Mouse (Mus musculus) small intestine, adult 2 months (tissue): Measurements from ENCODE around the gene Eml6. TPM values are rescaled to one million over a fixed set of nuclear protein-coding genes. Genes with fewer than 3 reads are reported as not detected.
"Not testable (repeated sequence)": the region's sequence is repeated elsewhere in the genome, so short reads cannot be mapped to it uniquely, and the experiment has no call there.

Source experiments
- H3K27ac ChIP-seq: fragments of 200-500 bp; 2 replicates; pipeline ENCODE4 v1.5.1; 2012; ENCODE audit warnings: low read depth, low read length, control low read depth, inconsistent platforms; ENCODE audit not compliant: insufficient read depth
- H3K27me3 ChIP-seq: fragments of 200-500 bp; 2 replicates; pipeline ENCODE4 v1.6.1; 2012; ENCODE audit warnings: mild to moderate bottlenecking, moderate library complexity, low read length, inconsistent platforms; ENCODE audit not compliant: control insufficient read depth, insufficient read depth
- H3K36me3 ChIP-seq: fragments of 200-500 bp; 2 replicates; pipeline ENCODE4 v1.6.1; 2012; ENCODE audit warnings: mild to moderate bottlenecking, low read length, control low read depth, inconsistent platforms; ENCODE audit not compliant: control insufficient read depth, insufficient read depth
- H3K4me1 ChIP-seq: fragments of 200-500 bp; 2 replicates; pipeline ENCODE4 v1.6.1; 2012; ENCODE audit warnings: low read length, inconsistent platforms, mixed read lengths; ENCODE audit not compliant: control insufficient read depth, insufficient read depth, insufficient read length
- H3K4me3 ChIP-seq: fragments of 200-500 bp; 2 replicates; pipeline ENCODE4 v1.5.1; 2012; ENCODE audit warnings: low read depth, mild to moderate bottlenecking, control low read depth, inconsistent platforms, low read length, moderate library complexity
- CTCF ChIP-seq: fragments of 200-500 bp; IDR thresholded peaks from 2 replicates; pipeline ENCODE4 v1.5.1; 2012; ENCODE audit warnings: low read depth, mild to moderate bottlenecking, control low read depth, inconsistent platforms, low read length, moderate library complexity, mixed read lengths; ENCODE audit not compliant: insufficient replicate concordance, insufficient read length; ENCODE audit errors: extremely low read depth
- POLR2A ChIP-seq: fragments of 200-500 bp; IDR thresholded peaks from 2 replicates; pipeline ENCODE4 v1.6.1; 2012; ENCODE audit warnings: low read depth, mild to moderate bottlenecking, control low read depth, inconsistent platforms, low read length, moderate library complexity
- WGBS: fragments of 180-500 bp; shearing (Covaris S2); methylation state at CpG from one replicate; pipeline ENCODE4 v1.1.7; 2018; 5-methylcytosine and 5-hydroxymethylcytosine counted together
- polyA plus RNA-seq: library from polyadenylated mRNA; depleted of rRNA; stranded (reverse); fragments of >200 nt; gene quantifications from 2 replicates; pipeline ENCODE4 v1.2.3, GENCODE M21; 2012

The Eml6 gene
- polyA plus RNA-seq, 1 experiment, result 0.49 TPM

- TF ChIP-seq POLR2A, result no peak
- no peak for TF ChIP-seq CTCF
- 91% methylated on average over 9 of the region's 9 CpGs for WGBS
- H3K36me3 ChIP-seq, result no peaks in the 10 kb centered on the region
Measured at GRCm38 (mm10) chr11:29761387-29761786, 264.4 kb downstream of the Eml6 start.

GRCm38 (mm10) chr11:29758617-29759016 lies 267.2 kb downstream of the Eml6 start:
- Histone ChIP-seq H3K27ac (no peak overlapping the region), H3K4me3 (no peak overlapping the region), H3K27me3 (no peaks in the 10 kb centered on the region), H3K4me1 (no peaks in the 10 kb centered on the region), H3K36me3 (no peaks in the 10 kb centered on the region)
- no peak for TF ChIP-seq CTCF
- no peak for TF ChIP-seq POLR2A
- 85% methylated on average over 5 of the region's 5 CpGs for WGBS

More at GRCm38 (mm10) chr11:29761387-29761786, 264.4 kb downstream of the Eml6 start:
- Histone ChIP-seq H3K27ac (no peak overlapping the region), H3K4me1 (no peaks in the 10 kb centered on the region), H3K27me3 (no peaks in the 10 kb centered on the region), H3K4me3 (no peak overlapping the region)

- not testable (repeated sequence) for H3K27ac ChIP-seq, H3K4me1 ChIP-seq, H3K27me3 ChIP-seq, H3K4me3 ChIP-seq, H3K36me3 ChIP-seq
- WGBS, result 90% methylated on average over 5 of the region's 5 CpGs
Measured at GRCm38 (mm10) chr11:29756007-29756406, 269.8 kb downstream of the Eml6 start.

- no peaks in the 10 kb centered on the region for H3K36me3 ChIP-seq
- no peaks in the 10 kb centered on the region for H3K4me1 ChIP-seq
- no peak overlapping the region for H3K4me3 ChIP-seq
- no peak overlapping the region for H3K27ac ChIP-seq
- no peak for TF ChIP-seq POLR2A
- TF ChIP-seq CTCF, result no peak
- H3K27me3 ChIP-seq, result no peaks in the 10 kb centered on the region
- WGBS, result 84% methylated on average over 14 of the region's 14 CpGs
Measured at GRCm38 (mm10) chr11:29751648-29752611, 273.9 kb downstream of the Eml6 start.

GRCm38 (mm10) chr11:29751013-29751412 lies 274.8 kb downstream of the Eml6 start:
- no peaks in the 10 kb centered on the region for H3K27me3 ChIP-seq
- no peaks in the 10 kb centered on the region for H3K4me1 ChIP-seq
- H3K27ac ChIP-seq, result no peak overlapping the region
- 89% methylated on average over 2 of the region's 2 CpGs for WGBS
- no peaks in the 10 kb centered on the region for H3K36me3 ChIP-seq
- TF ChIP-seq CTCF, result no peak
- TF ChIP-seq POLR2A, result no peak
- H3K4me3 ChIP-seq, result no peak overlapping the region

GRCm38 (mm10) chr11:29749468-29749829 lies 276.4 kb downstream of the Eml6 start:
- no peak overlapping the region for H3K4me3 ChIP-seq
- H3K27ac ChIP-seq, result no peak overlapping the region
- no peaks in the 10 kb centered on the region for H3K36me3 ChIP-seq
- 97% methylated on average over 1 of the region's 1 CpGs for WGBS
- TF ChIP-seq POLR2A, result no peak
- TF ChIP-seq CTCF, result no peak
- no peaks in the 10 kb centered on the region for H3K4me1 ChIP-seq
- no peaks in the 10 kb centered on the region for H3K27me3 ChIP-seq

- no peaks in the 10 kb centered on the region for H3K36me3 ChIP-seq
- no peak for TF ChIP-seq CTCF
- no peak overlapping the region for H3K4me3 ChIP-seq
- no peak overlapping the region for H3K27ac ChIP-seq
- H3K4me1 ChIP-seq, result no peaks in the 10 kb centered on the region
- WGBS, result 91% methylated on average over 8 of the region's 8 CpGs
- no peaks in the 10 kb centered on the region for H3K27me3 ChIP-seq
Measured at GRCm38 (mm10) chr11:29748750-29749467, 276.9 kb downstream of the Eml6 start.
